Mouse (Mus musculus): ENCODE results near the gene Slc22a17. TPM values are rescaled to one million over a fixed set of nuclear protein-coding genes. Genes with fewer than 3 reads are reported as not detected.

The Slc22a17 gene
- polyA plus RNA-seq (2012; rRNA removed): 30.7 and 38.2 TPM in 2 replicates

GRCm38 (mm10) chr14:54912886-54913285 lies at the start of gene Slc22a17:
Gene Slc22a17 (minus strand): TSS chr14:54913132.

GRCm38 (mm10) chr14:54935904-54936830 lies 23.2 kb upstream of the Slc22a17 start, which contains the start of gene Cmtm5:
Gene Cmtm5 (plus strand): TSS chr14:54936261.

GRCm38 (mm10) chr14:54932645-54933150 lies 19.8 kb upstream of the Slc22a17 start, which contains the start of gene Il25:
Gene Il25 (plus strand): TSS chr14:54932695.

GRCm38 (mm10) chr14:54925349-54926342 lies 12.7 kb upstream of the Slc22a17 start, which contains the start of gene Efs:
Gene Efs (minus strand): TSS chr14:54926126.

GRCm38 (mm10) chr14:54892200-54892599 lies 20.7 kb downstream of the Slc22a17 start, which contains the start of gene Pabpn1:
Gene Pabpn1 (plus strand): TSS chr14:54892500.

GRCm38 (mm10) chr14:54883154-54884021 lies 29.5 kb downstream of the Slc22a17 start, which contains the start of the genes Bcl2l2 and Gm20521:
Gene Bcl2l2 (plus strand): TSS chr14:54883377.
Gene Gm20521 (plus strand): TSS chr14:54883441.

GRCm38 (mm10) chr14:54877048-54877715 lies 35.8 kb downstream of the Slc22a17 start, which contains the start of gene Ppp1r3e:
Gene Ppp1r3e (minus strand): TSS chr14:54877550.

GRCm38 (mm10) chr14:54870861-54871260 lies 42.1 kb downstream of the Slc22a17 start, which contains the start of gene Homez:
Gene Homez (minus strand): TSS chr14:54870961.

Other genes with a start within 250 kb of the Slc22a17 start
- 35.0 and 51.2 TPM in 2 replicates for gene 1700123O20Rik, start 226.9 kb downstream of the Slc22a17 start, polyA plus RNA-seq (2012; rRNA removed)
- gene Acin1, start 226.2 kb downstream of the Slc22a17 start, polyA plus RNA-seq (2012; rRNA removed): 88.5 and 92.0 TPM in 2 replicates
- gene Gm29776, start 214.3 kb downstream of the Slc22a17 start, polyA plus RNA-seq (2012; rRNA removed): 0.06 TPM in 1 of 2 replicates, not detected in the other
- 0.32 and 0.94 TPM in 2 replicates for gene Cebpe, start 201.0 kb downstream of the Slc22a17 start, polyA plus RNA-seq (2012; rRNA removed)
- gene Slc7a8, start 131.2 kb downstream of the Slc22a17 start, polyA plus RNA-seq (2012; rRNA removed): 7.8 and 8.6 TPM in 2 replicates
- not detected in 2 replicates for gene Rnf212b, start 99.0 kb downstream of the Slc22a17 start, polyA plus RNA-seq (2012; rRNA removed)
- 2.2 and 4.0 TPM in 2 replicates for gene Homez, start 42.2 kb downstream of the Slc22a17 start, polyA plus RNA-seq (2012; rRNA removed)
- 19.1 and 22.7 TPM in 2 replicates for gene Ppp1r3e, start 35.6 kb downstream of the Slc22a17 start, polyA plus RNA-seq (2012; rRNA removed)
- 57.4 and 72.3 TPM in 2 replicates for gene Bcl2l2, start 29.8 kb downstream of the Slc22a17 start, polyA plus RNA-seq (2012; rRNA removed)
- 10.2 and 19.3 TPM in 2 replicates for gene Gm20521, start 29.7 kb downstream of the Slc22a17 start, polyA plus RNA-seq (2012; rRNA removed)
- 56.7 and 65.4 TPM in 2 replicates for gene Pabpn1, start 20.6 kb downstream of the Slc22a17 start, polyA plus RNA-seq (2012; rRNA removed)
- gene Efs, start 13.0 kb upstream of the Slc22a17 start, polyA plus RNA-seq (2012; rRNA removed): 13.0 and 13.8 TPM in 2 replicates
- gene Il25, start 19.6 kb upstream of the Slc22a17 start, polyA plus RNA-seq (2012; rRNA removed): 0.67 and 0.92 TPM in 2 replicates
- 2.8 and 3.5 TPM in 2 replicates for gene Cmtm5, start 23.1 kb upstream of the Slc22a17 start, polyA plus RNA-seq (2012; rRNA removed)
- gene Myh6, start 53.8 kb upstream of the Slc22a17 start, polyA plus RNA-seq (2012; rRNA removed): 0.06 TPM in 1 of 2 replicates, not detected in the other
- not detected in 2 replicates for gene Gm17428, start 63.8 kb upstream of the Slc22a17 start, polyA plus RNA-seq (2012; rRNA removed)
- gene Myh7, start 81.5 kb upstream of the Slc22a17 start, polyA plus RNA-seq (2012; rRNA removed): 0.05 and 0.32 TPM in 2 replicates
- 9.1 and 11.1 TPM in 2 replicates for gene Ngdn, start 102.3 kb upstream of the Slc22a17 start, polyA plus RNA-seq (2012; rRNA removed)
- gene Zfhx2, start 179.2 kb upstream of the Slc22a17 start, polyA plus RNA-seq (2012; rRNA removed): 2.0 and 2.7 TPM in 2 replicates
- 5.6 and 6.1 TPM in 2 replicates for gene Thtpa, start 181.7 kb upstream of the Slc22a17 start, polyA plus RNA-seq (2012; rRNA removed)
- gene Ap1g2, start 193.5 kb upstream of the Slc22a17 start, polyA plus RNA-seq (2012; rRNA removed): 65.8 and 73.0 TPM in 2 replicates
- 5.5 and 7.1 TPM in 2 replicates for gene Jph4, start 203.8 kb upstream of the Slc22a17 start, polyA plus RNA-seq (2012; rRNA removed)

Data from colon, adult 2 months (tissue).